Mouse (Mus musculus): ENCODE data around the gene Pcgf2.
"Not testable (repeated sequence)": the region's sequence is repeated elsewhere in the genome, so short reads cannot be mapped to it uniquely, and the experiment has no call there.

Gene Pcgf2

GRCm38 (mm10) chr11:97654210-97654609 is 46.1 kb downstream of the Pcgf2 start:
- in situ Hi-C loops (cut with MboI, MseI), result loop anchor here (5.0 kb wide), 1 partner anchor 38 kb away; no protein-coding TSS in a partner anchor

- in situ Hi-C loops (cut with MboI, MseI), result loop anchor here (5.0 kb wide), 1 partner anchor 39 kb away; no protein-coding TSS in a partner anchor
Measured at GRCm38 (mm10) chr11:97653376-97653775, 46.9 kb downstream of the Pcgf2 start.

- in situ Hi-C loops (cut with MboI, MseI), result loop anchor here (5.0 kb wide), 1 partner anchor 42 kb away; no protein-coding TSS in a partner anchor
Measured at GRCm38 (mm10) chr11:97650341-97650740, 50.0 kb downstream of the Pcgf2 start.

- in situ Hi-C loops (cut with MboI, MseI), result not testable (repeated sequence)
Measured at GRCm38 (mm10) chr11:97648541-97648940, 51.8 kb downstream of the Pcgf2 start.

- in situ Hi-C loops (cut with MboI, MseI), result no loop called here
Measured at GRCm38 (mm10) chr11:97644834-97645233, 55.5 kb downstream of the Pcgf2 start.

GRCm38 (mm10) chr11:97643380-97644055 is 56.8 kb downstream of the Pcgf2 start:
- in situ Hi-C loops (cut with MboI, MseI), result no loop called here

- in situ Hi-C loops (cut with MboI, MseI), result no loop called here
Measured at GRCm38 (mm10) chr11:97642746-97643145, 57.6 kb downstream of the Pcgf2 start.

GRCm38 (mm10) chr11:97641668-97642067 is 58.6 kb downstream of the Pcgf2 start:
- in situ Hi-C loops (cut with MboI, MseI), result no loop called here
